8 mouse cellular contexts compared by ENCODE assay signal in genomic region chr6:71934081-71934556, GRCm38 (mm10). TPM values are rescaled to one million over a fixed set of nuclear protein-coding genes. Genes with fewer than 3 reads are reported as not detected.
DNase-seq lines count a peak whose midpoint lies in the region; ATAC-seq lines count a peak whose summit lies in the region.

No protein-coding gene starts in this region.

- H3K9ac ChIP-seq in heart, embryonic 14.5 days (ENCODE audit: low read length): peak overlapping the region; percentile 48
- no peak overlapping the region for H3K9ac ChIP-seq in midbrain, embryonic 13.5 days (replicated peaks)

- peak overlapping the region; percentile 19; the same call in 1 of the 2 replicates for H3K27ac ChIP-seq in brown adipose tissue, adult 24 weeks (replicated peaks; ENCODE audit: low read depth, low read length)
- H3K27ac ChIP-seq in heart, embryonic 14.5 days (replicated peaks in 1 of 2; ENCODE audit: control insufficient read depth in 1 of 2, insufficient read depth in 1 of 2, low read depth in 2 of 2, low read length in 2 of 2): peak overlapping the region; percentile 77 to 79
- H3K27ac ChIP-seq in midbrain, embryonic 13.5 days: no peak overlapping the region

- peak; percentile 94 for DNase-seq in ovary, adult 18-20 months (ENCODE audit: low spot score)
- DNase-seq in ovary, postnatal 14 days (ENCODE audit: low spot score): no peak
- peak; percentile 35 to 37 for DNase-seq in layer of hippocampus, postnatal 10 days (ENCODE audit: low spot score in 2 of 2)
- DNase-seq in testis, postnatal 10 days (ENCODE audit: low spot score): peak; percentile 81
- DNase-seq in right cerebral cortex, postnatal 4 days: no peak

- peaks cover 6% of the 10 kb centered on the region; the same call in 1 of the 2 replicates for H3K4me1 ChIP-seq in brown adipose tissue, adult 24 weeks (ENCODE audit: control insufficient read depth, insufficient read depth, insufficient read length, low read length)
- peaks cover 16 to 44% of the 10 kb centered on the region in 2 experiments for H3K4me1 ChIP-seq in heart, embryonic 14.5 days (ENCODE audit: control insufficient read depth in 2 of 2, insufficient read depth in 2 of 2, low read length in 2 of 2)
- no peaks in the 10 kb centered on the region for H3K4me1 ChIP-seq in midbrain, embryonic 13.5 days (replicated peaks)

- 15% methylated on average over 2 of the region's 2 CpGs for WGBS in heart, embryonic 14.5 days
- 63% methylated on average over 2 of the region's 2 CpGs for WGBS in midbrain, embryonic 13.5 days

- H3K4me3 ChIP-seq in brown adipose tissue, adult 24 weeks (ENCODE audit: insufficient read depth, low read depth, low read length): no peak overlapping the region
- H3K4me3 ChIP-seq in heart, embryonic 14.5 days (ENCODE audit: control insufficient read depth in 1 of 2, insufficient read depth in 1 of 2, low read depth in 1 of 2, low read length in 2 of 2): no peak overlapping the region
- H3K4me3 ChIP-seq in midbrain, embryonic 13.5 days (replicated peaks): no peak overlapping the region

- no peaks in the 10 kb centered on the region for H3K27me3 ChIP-seq in heart, embryonic 14.5 days (ENCODE audit: control insufficient read depth, insufficient read depth, low read length)
- H3K27me3 ChIP-seq in midbrain, embryonic 13.5 days: no peaks in the 10 kb centered on the region

- H3K36me3 ChIP-seq in heart, embryonic 14.5 days (ENCODE audit: control insufficient read depth, insufficient read depth, low read length): peaks cover 77% of the 10 kb centered on the region
- peaks cover 92% of the 10 kb centered on the region for H3K36me3 ChIP-seq in midbrain, embryonic 13.5 days

- ATAC-seq in heart, embryonic 14.5 days (ENCODE audit: insufficient number of reproducible peaks, insufficient read depth, low FRiP score, low read depth): peak; percentile 76
- no peak for ATAC-seq in midbrain, embryonic 13.5 days

- H3K9me3 ChIP-seq in heart, embryonic 14.5 days (ENCODE audit: control insufficient read depth, low read length): no peaks in the 10 kb centered on the region
- no peaks in the 10 kb centered on the region for H3K9me3 ChIP-seq in midbrain, embryonic 13.5 days

- H3K4me2 ChIP-seq in heart, embryonic 14.5 days (ENCODE audit: low read length): no peak overlapping the region
- H3K4me2 ChIP-seq in midbrain, embryonic 13.5 days (replicated peaks): no peak overlapping the region

RNA-seq across cellular contexts. Expression of gene Polr1a, which starts 25.3 kb away (rescaled TPM):
- 11.1 and 12.6 TPM in 2 replicates for polyA plus RNA-seq in brown adipose tissue, adult 24 weeks (2012; ENCODE audit: insufficient read depth, insufficient read length, missing spikeins)
- 17.0 and 17.6 TPM in 2 replicates for polyA plus RNA-seq in heart, embryonic 14.5 days (2014; fragmentation: Nextera tagmentation; extraction: Ambion mirVana)
- total RNA-seq in layer of hippocampus, postnatal 10 days (2021): 10 to 100 TPM; 35.2 to 36.2 TPM
- polyA plus RNA-seq in midbrain, embryonic 13.5 days (2015; fragmentation: Nextera tagmentation; extraction: Ambion mirVana): 21.0 and 21.1 TPM in 2 replicates

RNA-seq across cellular contexts. Expression of gene Ptcd3, which starts 25.6 kb away (rescaled TPM):
- polyA plus RNA-seq in brown adipose tissue, adult 24 weeks (2012; ENCODE audit: insufficient read depth, insufficient read length, missing spikeins): 114 and 147 TPM in 2 replicates
- polyA plus RNA-seq in heart, embryonic 14.5 days (2014; fragmentation: Nextera tagmentation; extraction: Ambion mirVana): 112 and 113 TPM in 2 replicates
- total RNA-seq in layer of hippocampus, postnatal 10 days (2021): 10 to 100 TPM; 68.8 to 73.8 TPM
- polyA plus RNA-seq in midbrain, embryonic 13.5 days (2015; fragmentation: Nextera tagmentation; extraction: Ambion mirVana): 95.6 and 99.4 TPM in 2 replicates

Comparison
In these comparisons a context has a peak if more than half of its experiments do, and no peak if none do; other contexts are left out.
1. DNase-seq: peak in ovary, adult 18-20 months (single experiment), layer of hippocampus, postnatal 10 days (2 of 2) and testis, postnatal 10 days (single experiment); none in ovary, postnatal 14 days (single experiment) and right cerebral cortex, postnatal 4 days (single experiment).